Mouse (Mus musculus): ENCODE results near the gene Ndel1.
"Not testable (repeated sequence)": the region's sequence is repeated elsewhere in the genome, so short reads cannot be mapped to it uniquely, and the experiment has no call there.

Gene Ndel1

GRCm38 (mm10) chr11:68851644-68852485 lies 19.8 kb downstream of the Ndel1 start:
- no peak for DNase-seq (ENCODE audit: low read depth, low spot score)

- DNase-seq (ENCODE audit: low read depth, low spot score) = no peak
Measured at GRCm38 (mm10) chr11:68850862-68851261, 20.8 kb downstream of the Ndel1 start.

- no peak for DNase-seq (ENCODE audit: low read depth, low spot score)
Measured at GRCm38 (mm10) chr11:68839606-68840005, 32.1 kb downstream of the Ndel1 start.

- DNase-seq (ENCODE audit: low read depth, low spot score) = no peak
Measured at GRCm38 (mm10) chr11:68835034-68835433, 36.6 kb downstream of the Ndel1 start.

GRCm38 (mm10) chr11:68833593-68833992 lies 38.1 kb downstream of the Ndel1 start:
- DNase-seq (ENCODE audit: low read depth, low spot score) = no peak

- DNase-seq (ENCODE audit: low read depth, low spot score) = no peak
Measured at GRCm38 (mm10) chr11:68832793-68833192, 38.9 kb downstream of the Ndel1 start.

GRCm38 (mm10) chr11:68831580-68831979 lies 40.1 kb downstream of the Ndel1 start:
- not testable (repeated sequence) for DNase-seq (ENCODE audit: low read depth, low spot score)

GRCm38 (mm10) chr11:68826735-68827134 lies 44.9 kb downstream of the Ndel1 start:
- no peak for DNase-seq (ENCODE audit: low read depth, low spot score)

GRCm38 (mm10) chr11:68822326-68822725 lies 49.3 kb downstream of the Ndel1 start:
- no peak for DNase-seq (ENCODE audit: low read depth, low spot score)

- no peak for DNase-seq (ENCODE audit: low read depth, low spot score)
Measured at GRCm38 (mm10) chr11:68819226-68819805, 52.3 kb downstream of the Ndel1 start.

GRCm38 (mm10) chr11:68818416-68818815 lies 53.2 kb downstream of the Ndel1 start:
- DNase-seq (ENCODE audit: low read depth, low spot score) = no peak

- no peak for DNase-seq (ENCODE audit: low read depth, low spot score)
Measured at GRCm38 (mm10) chr11:68811881-68812577, 59.6 kb downstream of the Ndel1 start.

- DNase-seq (ENCODE audit: low read depth, low spot score) = peak; percentile 37
Measured at GRCm38 (mm10) chr11:68807787-68808186, 63.9 kb downstream of the Ndel1 start.

GRCm38 (mm10) chr11:68805148-68805547 lies 66.5 kb downstream of the Ndel1 start:
- no peak for DNase-seq (ENCODE audit: low read depth, low spot score)

GRCm38 (mm10) chr11:68798258-68798657 lies 73.4 kb downstream of the Ndel1 start:
- DNase-seq (ENCODE audit: low read depth, low spot score) = no peak

GRCm38 (mm10) chr11:68791794-68792193 lies 79.9 kb downstream of the Ndel1 start:
- DNase-seq (ENCODE audit: low read depth, low spot score) = no peak

GRCm38 (mm10) chr11:68790720-68791119 lies 80.9 kb downstream of the Ndel1 start:
- DNase-seq (ENCODE audit: low read depth, low spot score) = no peak

- DNase-seq (ENCODE audit: low read depth, low spot score) = no peak
Measured at GRCm38 (mm10) chr11:68787222-68787621, 84.4 kb downstream of the Ndel1 start.

GRCm38 (mm10) chr11:68785813-68786212 lies 85.8 kb downstream of the Ndel1 start:
- no peak for DNase-seq (ENCODE audit: low read depth, low spot score)

- DNase-seq (ENCODE audit: low read depth, low spot score) = no peak
Measured at GRCm38 (mm10) chr11:68782336-68782735, 89.3 kb downstream of the Ndel1 start.

GRCm38 (mm10) chr11:68780466-68781114 lies 91.1 kb downstream of the Ndel1 start:
- DNase-seq (ENCODE audit: low read depth, low spot score) = no peak
